Mouse (Mus musculus) intestine, embryonic 15.5 days (tissue): ENCODE measurements around the gene Ifnar2. TPM values are rescaled to one million over a fixed set of nuclear protein-coding genes. Genes with fewer than 3 reads are reported as not detected.

ENCODE experiments used
- ATAC-seq: fragments of 200-750 bp; cut with Nextera tagmentation; 2 replicates; pipeline ENCODE4 v1.8.0; 2017; ENCODE audit warnings: moderate TSS enrichment, moderate library complexity
- H3K27ac ChIP-seq: fragments of 300-500 bp; sonication (generic); 2 replicates; pipeline ENCODE4 v1.5.1; 2015; ENCODE audit warnings: mild to moderate bottlenecking, inconsistent platforms
- H3K27me3 ChIP-seq: fragments of 300-500 bp; sonication (generic); replicated peaks from 2 replicates; pipeline ENCODE4 v1.6.1; 2015; ENCODE audit warnings: inconsistent platforms
- H3K36me3 ChIP-seq: fragments of 300-500 bp; sonication (generic); 2 replicates; pipeline ENCODE4 v1.6.1; 2015; ENCODE audit warnings: inconsistent platforms
- H3K4me1 ChIP-seq: fragments of 300-500 bp; sonication (generic); replicated peaks from 2 replicates; pipeline ENCODE4 v1.6.1; 2015; ENCODE audit warnings: inconsistent platforms
- H3K4me2 ChIP-seq: fragments of 300-500 bp; sonication (generic); replicated peaks from 2 replicates; pipeline ENCODE4 v1.6.1; 2015; ENCODE audit warnings: mild to moderate bottlenecking, inconsistent platforms
- H3K4me3 ChIP-seq: fragments of 300-500 bp; sonication (generic); replicated peaks from 2 replicates; pipeline ENCODE4 v1.5.1; 2015; ENCODE audit warnings: inconsistent platforms
- H3K9ac ChIP-seq: fragments of 300-500 bp; sonication (generic); 2 replicates; pipeline ENCODE4 v1.6.1; 2015; ENCODE audit warnings: inconsistent platforms
- H3K9me3 ChIP-seq: fragments of 300-500 bp; sonication (generic); 2 replicates; pipeline ENCODE4 v1.6.1; 2016; ENCODE audit warnings: inconsistent platforms
- WGBS: fragments of 180-500 bp; shearing (Covaris S2); methylation state at CpG from one replicate; pipeline ENCODE4 v1.1.7; 2015; 5-methylcytosine and 5-hydroxymethylcytosine counted together
- polyA plus RNA-seq: library from polyadenylated mRNA; unstranded; fragments of >200 nt; fragmentation: Nextera tagmentation; extraction: Ambion mirVana; gene quantifications from 2 replicates; pipeline ENCODE4 v1.2.1, GENCODE M21; 2015

Ifnar2 gene
- polyA plus RNA-seq, 1 experiment from 2014 or later = 44.5 TPM

- no peak for ATAC-seq
- Histone ChIP-seq H3K9me3 (no peaks in the 10 kb centered on the region), H3K27me3 (peaks cover 6% of the 10 kb centered on the region; the same call in 1 of the 2 replicates), H3K27ac (no peak overlapping the region), H3K36me3 (no peaks in the 10 kb centered on the region), H3K4me2 (no peak overlapping the region), H3K4me1 (no peaks in the 10 kb centered on the region), H3K9ac (no peak overlapping the region), H3K4me3 (no peak overlapping the region)
- WGBS = 79% methylated on average over 28 of the region's 28 CpGs
Measured at GRCm38 (mm10) chr16:91348588-91349330, 23.8 kb upstream of the Ifnar2 start.

- no peak overlapping the region for H3K4me3 ChIP-seq
- H3K4me2 ChIP-seq = no peak overlapping the region
- H3K27ac ChIP-seq = no peak overlapping the region
- no peaks in the 10 kb centered on the region for H3K36me3 ChIP-seq
- H3K27me3 ChIP-seq = peaks cover 9% of the 10 kb centered on the region; the same call in 1 of the 2 replicates
- H3K4me1 ChIP-seq = no peaks in the 10 kb centered on the region
- no peaks in the 10 kb centered on the region for H3K9me3 ChIP-seq
- H3K9ac ChIP-seq = no peak overlapping the region
- WGBS = 6% methylated on average over 7 of the region's 7 CpGs
- no peak for ATAC-seq
Measured at GRCm38 (mm10) chr16:91352084-91352562, 20.5 kb upstream of the Ifnar2 start.

DNA sequence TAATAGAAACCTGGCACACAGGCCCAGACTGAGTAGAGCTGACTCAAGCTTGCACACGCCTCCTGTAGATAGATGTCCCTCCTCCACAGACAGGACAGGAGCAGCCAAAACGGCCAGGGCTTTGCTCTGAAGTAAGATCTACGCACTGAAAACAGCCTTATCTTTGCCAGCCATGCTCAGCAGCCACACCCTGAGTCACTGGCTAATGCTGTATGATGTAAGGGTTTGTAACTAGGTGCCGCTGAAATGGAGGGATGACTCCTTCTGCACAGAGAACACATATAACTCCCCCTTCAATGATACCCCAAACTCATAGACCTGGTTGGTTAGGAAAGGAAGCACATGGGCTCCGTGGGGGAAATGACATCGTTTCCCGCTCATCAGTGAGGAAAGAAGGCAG is 19.8 kb upstream of the Ifnar2 start:
- peaks cover 9% of the 10 kb centered on the region; the same call in 1 of the 2 replicates for H3K27me3 ChIP-seq
- no peak overlapping the region for H3K27ac ChIP-seq
- ATAC-seq = peak; percentile 86
- H3K9ac ChIP-seq = no peak overlapping the region
- no peaks in the 10 kb centered on the region for H3K9me3 ChIP-seq
- H3K36me3 ChIP-seq = no peaks in the 10 kb centered on the region
- no peaks in the 10 kb centered on the region for H3K4me1 ChIP-seq
- H3K4me3 ChIP-seq = no peak overlapping the region
- H3K4me2 ChIP-seq = no peak overlapping the region
- WGBS = 68% methylated on average over 7 of the region's 7 CpGs

DNA sequence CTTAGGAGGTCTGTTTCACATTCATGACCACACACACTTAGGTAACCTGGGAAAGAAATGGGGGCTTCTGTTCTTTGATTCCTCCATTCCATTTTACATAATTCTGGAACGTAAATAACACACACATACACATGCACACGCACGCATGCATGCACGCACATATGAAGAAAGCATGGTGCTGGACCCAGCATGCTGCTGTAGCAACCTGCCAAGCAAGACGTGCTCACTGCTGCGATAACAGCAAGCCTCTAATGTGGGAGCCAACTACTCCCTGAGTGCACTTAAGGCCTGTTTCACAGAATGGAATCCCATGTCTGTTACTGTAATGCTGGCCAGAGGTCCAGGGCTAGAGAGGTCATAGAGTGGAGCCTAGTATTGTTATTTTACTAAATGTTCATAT is 19.4 kb upstream of the Ifnar2 start:
- Histone ChIP-seq H3K4me3 (no peak overlapping the region), H3K36me3 (no peaks in the 10 kb centered on the region), H3K9ac (no peak overlapping the region), H3K9me3 (no peaks in the 10 kb centered on the region), H3K27me3 (peaks cover 9% of the 10 kb centered on the region; the same call in 1 of the 2 replicates), H3K4me1 (no peaks in the 10 kb centered on the region), H3K4me2 (no peak overlapping the region), H3K27ac (no peak overlapping the region)
- WGBS = 80% methylated on average over 6 of the region's 6 CpGs
- 0 out of 2 replicates have a peak, but pooled peaks have one; percentile 59 for ATAC-seq

DNA sequence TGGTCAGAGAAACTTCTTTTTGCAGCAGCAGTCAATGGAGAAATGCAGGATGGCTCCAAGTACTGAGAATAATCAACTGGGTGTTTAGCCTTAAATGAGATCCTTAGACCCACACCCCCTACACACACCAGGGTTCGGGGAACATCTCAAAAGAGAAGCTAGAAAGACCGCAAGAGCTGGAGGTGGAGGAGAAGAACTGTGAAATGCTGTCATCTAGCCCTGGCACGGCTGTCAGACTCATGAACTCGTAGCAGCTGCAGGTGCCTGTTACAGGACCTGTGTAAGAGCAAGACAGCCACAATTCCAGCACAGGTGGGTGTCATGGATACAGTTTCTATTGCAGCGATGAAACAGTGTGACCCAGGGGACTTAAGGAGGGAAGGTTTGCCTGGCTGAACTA is 18.9 kb upstream of the Ifnar2 start:
- Histone ChIP-seq H3K9ac (no peak overlapping the region), H3K4me3 (no peak overlapping the region), H3K36me3 (no peaks in the 10 kb centered on the region), H3K27ac (no peak overlapping the region), H3K4me2 (no peak overlapping the region), H3K4me1 (no peaks in the 10 kb centered on the region), H3K27me3 (peaks cover 9% of the 10 kb centered on the region; the same call in 1 of the 2 replicates), H3K9me3 (no peaks in the 10 kb centered on the region)
- no peak for ATAC-seq
- 79% methylated on average over 5 of the region's 5 CpGs for WGBS

GRCm38 (mm10) chr16:91354599-91354998 is 18.0 kb upstream of the Ifnar2 start:
- Histone ChIP-seq H3K9ac (no peak overlapping the region), H3K27ac (no peak overlapping the region), H3K4me3 (no peak overlapping the region), H3K4me1 (no peaks in the 10 kb centered on the region), H3K36me3 (no peaks in the 10 kb centered on the region), H3K4me2 (no peak overlapping the region), H3K9me3 (no peaks in the 10 kb centered on the region), H3K27me3 (peaks cover 9% of the 10 kb centered on the region; the same call in 1 of the 2 replicates)
- no peak for ATAC-seq
- WGBS = 60% methylated on average over 4 of the region's 4 CpGs

DNA sequence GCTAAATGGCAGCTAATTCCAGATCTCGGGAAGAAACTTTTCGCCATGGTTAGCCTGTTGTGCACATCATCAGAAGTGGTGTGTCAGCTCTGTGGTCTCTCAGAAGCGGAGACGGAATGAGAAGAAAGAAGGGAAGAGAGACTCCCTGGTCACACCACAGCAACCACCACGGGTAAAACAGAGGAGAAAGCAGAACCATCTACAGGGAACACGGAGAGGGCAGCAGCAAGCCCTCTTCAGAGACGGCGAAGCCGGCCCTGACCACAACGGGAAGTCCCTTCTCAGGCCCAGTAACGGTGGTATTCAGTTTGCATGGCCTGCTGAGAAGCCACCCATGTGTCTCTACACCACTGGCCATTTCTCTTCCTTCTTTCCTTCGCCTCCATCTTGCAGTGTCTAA is 17.4 kb upstream of the Ifnar2 start:
- ATAC-seq = no peak
- Histone ChIP-seq H3K27me3 (peaks cover 9% of the 10 kb centered on the region; the same call in 1 of the 2 replicates), H3K9me3 (no peaks in the 10 kb centered on the region), H3K4me3 (no peak overlapping the region), H3K4me1 (no peaks in the 10 kb centered on the region; the same call in 1 of the 2 replicates), H3K36me3 (no peaks in the 10 kb centered on the region), H3K4me2 (no peak overlapping the region), H3K27ac (no peak overlapping the region), H3K9ac (no peak overlapping the region)
- 69% methylated on average over 12 of the region's 12 CpGs for WGBS

DNA sequence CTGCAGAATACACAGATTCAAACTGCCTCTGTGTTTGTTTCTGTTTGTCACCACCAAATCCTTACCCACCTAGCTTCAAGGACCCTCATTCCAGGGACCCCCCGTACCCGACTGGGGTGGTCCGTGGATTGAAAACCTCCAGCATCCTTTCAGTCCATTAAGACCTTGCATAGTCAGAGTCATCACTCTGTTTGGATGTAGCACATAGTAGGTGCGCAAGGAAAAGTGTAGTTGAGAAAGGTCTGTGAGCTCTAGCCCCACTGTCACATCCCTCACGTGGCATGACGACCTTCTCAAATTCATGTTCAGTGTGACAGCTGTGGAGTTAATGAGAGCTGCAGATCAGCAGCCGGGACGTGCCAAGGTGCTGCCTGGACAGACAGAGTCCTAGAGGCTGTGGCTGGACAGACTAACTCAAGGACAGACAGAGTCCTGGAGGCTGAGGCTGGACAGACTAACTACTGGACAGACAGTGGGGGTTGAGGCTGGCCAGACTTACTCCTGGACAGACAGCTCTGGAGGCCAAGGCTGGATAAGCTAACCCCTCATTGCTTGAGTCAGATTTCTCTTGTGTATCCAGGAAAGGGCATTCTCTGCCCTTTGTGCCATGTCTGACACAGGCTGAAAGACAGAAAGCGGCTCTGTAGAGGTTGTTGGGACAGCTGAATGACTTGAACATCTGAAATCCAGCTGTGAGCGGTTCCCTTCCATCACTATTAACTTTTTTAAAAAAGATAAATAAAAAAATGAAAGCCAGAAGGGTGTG is 15.6 kb upstream of the Ifnar2 start:
- no peaks in the 10 kb centered on the region for H3K9me3 ChIP-seq
- no peak overlapping the region for H3K27ac ChIP-seq
- H3K36me3 ChIP-seq = no peaks in the 10 kb centered on the region
- peaks cover 4% of the 10 kb centered on the region; the same call in 1 of the 2 replicates for H3K27me3 ChIP-seq
- no peak overlapping the region for H3K4me3 ChIP-seq
- H3K4me2 ChIP-seq = no peak overlapping the region
- no peak overlapping the region for H3K9ac ChIP-seq
- no peak for ATAC-seq
- H3K4me1 ChIP-seq = no peaks in the 10 kb centered on the region; the same call in 1 of the 2 replicates
- WGBS = 71% methylated on average over 10 of the region's 10 CpGs

DNA sequence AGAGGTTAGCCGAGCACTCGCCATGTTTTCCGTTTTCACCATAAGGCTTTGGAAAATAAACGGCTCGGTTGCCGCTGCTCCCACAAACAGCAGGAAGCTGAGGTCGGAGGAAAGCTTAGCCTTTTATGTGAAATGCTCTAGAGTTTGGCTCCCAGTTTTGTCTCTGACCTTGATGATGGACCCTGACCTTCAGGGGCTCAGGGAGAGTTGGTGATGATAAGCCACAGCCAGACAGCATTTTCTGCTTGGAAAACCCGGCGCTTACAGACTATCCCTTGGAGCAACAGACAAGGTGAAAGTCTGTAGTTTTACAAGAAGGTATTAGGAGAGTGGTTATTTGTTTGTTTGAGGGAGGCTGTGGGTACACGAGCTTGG is 15.1 kb upstream of the Ifnar2 start:
- Histone ChIP-seq H3K36me3 (no peaks in the 10 kb centered on the region), H3K4me1 (no peaks in the 10 kb centered on the region; the same call in 1 of the 2 replicates), H3K4me2 (no peak overlapping the region), H3K27me3 (peaks cover 4% of the 10 kb centered on the region; the same call in 1 of the 2 replicates), H3K9ac (no peak overlapping the region), H3K4me3 (no peak overlapping the region), H3K27ac (no peak overlapping the region), H3K9me3 (no peaks in the 10 kb centered on the region)
- no peak for ATAC-seq
- WGBS = 54% methylated on average over 10 of the region's 10 CpGs

DNA sequence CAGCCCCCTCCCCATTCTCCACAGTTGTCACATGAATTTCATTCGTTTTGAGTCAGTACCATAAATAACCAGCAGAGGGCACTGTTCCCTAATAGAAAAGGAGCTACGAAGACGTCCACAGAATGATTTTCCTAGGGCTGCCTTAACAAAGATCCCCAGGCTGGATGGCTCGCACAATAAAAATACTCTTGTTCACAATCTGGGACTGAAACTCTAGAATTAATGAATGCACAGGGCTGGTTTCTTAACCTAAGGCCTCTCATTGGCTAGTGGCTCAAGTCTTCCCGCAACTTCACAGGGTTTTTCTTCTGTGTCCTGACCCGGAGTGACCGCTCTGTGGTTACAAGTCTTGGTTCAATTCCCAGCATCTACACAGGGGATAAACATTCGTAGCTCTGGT is 14.0 kb upstream of the Ifnar2 start:
- Histone ChIP-seq H3K4me3 (no peak overlapping the region), H3K27ac (no peak overlapping the region), H3K36me3 (no peaks in the 10 kb centered on the region), H3K27me3 (0 out of 2 replicates have a peak, but pooled peaks cover 4% of the 10 kb centered on the region), H3K4me1 (peaks cover 7% of the 10 kb centered on the region; the same call in 1 of the 2 replicates), H3K9me3 (no peaks in the 10 kb centered on the region), H3K9ac (no peak overlapping the region), H3K4me2 (no peak overlapping the region)
- ATAC-seq = peak; percentile 35; the same call in 1 of the 2 replicates
- WGBS = 38% methylated on average over 8 of the region's 8 CpGs

GRCm38 (mm10) chr16:91359531-91359930 is 13.1 kb upstream of the Ifnar2 start:
- Histone ChIP-seq H3K9me3 (no peaks in the 10 kb centered on the region), H3K36me3 (no peaks in the 10 kb centered on the region), H3K4me3 (no peak overlapping the region), H3K4me2 (no peak overlapping the region), H3K27me3 (0 out of 2 replicates have a peak, but pooled peaks cover 4% of the 10 kb centered on the region), H3K4me1 (peaks cover 9% of the 10 kb centered on the region; the same call in 1 of the 2 replicates), H3K9ac (no peak overlapping the region), H3K27ac (no peak overlapping the region)
- WGBS = 92% methylated on average over 13 of the region's 13 CpGs
- ATAC-seq = no peak

- Histone ChIP-seq H3K4me1 (peaks cover 9% of the 10 kb centered on the region; the same call in 1 of the 2 replicates), H3K4me2 (no peak overlapping the region), H3K27me3 (0 out of 2 replicates have a peak, but pooled peaks cover 4% of the 10 kb centered on the region), H3K9ac (no peak overlapping the region), H3K4me3 (no peak overlapping the region), H3K27ac (no peak overlapping the region), H3K9me3 (no peaks in the 10 kb centered on the region), H3K36me3 (no peaks in the 10 kb centered on the region)
- no peak for ATAC-seq
- 53% methylated on average over 3 of the region's 3 CpGs for WGBS
Measured at GRCm38 (mm10) chr16:91360162-91360561, 12.4 kb upstream of the Ifnar2 start.
